ENCODE assay signal across 8 mouse cellular contexts in the genomic region with DNA sequence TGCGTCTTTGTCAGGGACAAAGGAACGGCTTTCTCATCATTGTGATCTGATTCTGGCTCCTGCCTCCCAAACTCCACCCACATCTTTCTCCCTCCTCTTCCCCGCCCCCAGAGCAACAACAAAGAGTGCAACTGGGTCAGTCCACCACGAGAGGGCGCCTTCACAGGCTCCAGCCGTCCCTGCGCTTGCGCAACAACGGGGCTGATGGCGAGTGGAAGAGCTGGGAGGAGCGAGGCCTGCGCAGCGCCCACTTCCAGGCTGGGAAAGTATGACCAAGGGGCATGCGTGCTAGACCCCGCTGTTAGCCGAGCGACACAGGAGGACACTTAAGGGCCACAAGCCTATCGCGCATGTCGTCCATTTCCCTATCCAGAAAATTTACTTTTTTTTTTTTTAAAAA. TPM values are rescaled to one million over a fixed set of nuclear protein-coding genes. Genes with fewer than 3 reads are reported as not detected.
DNase-seq lines count a peak whose midpoint lies in the region; ATAC-seq lines count a peak whose summit lies in the region.

No protein-coding gene starts in this region.

- peak; percentile 92 for ATAC-seq in hindbrain, embryonic 11.5 days (ENCODE audit: low FRiP score)
- ATAC-seq in lung, embryonic 16.5 days (ENCODE audit: low read depth), result peak; percentile 97

- no peaks in the 10 kb centered on the region for H3K27me3 ChIP-seq in hindbrain, embryonic 11.5 days (ENCODE audit: control insufficient read depth, insufficient read depth, low read length)
- H3K27me3 ChIP-seq in lung, embryonic 16.5 days (ENCODE audit: control insufficient read depth, insufficient read depth, low read depth, low read length), result no peaks in the 10 kb centered on the region

- DNase-seq in Muller cell, postnatal 12 days (ENCODE audit: inconsistent ontology term), result peak; percentile 95
- DNase-seq in cerebellum, adult 9-11 months, result peak; percentile 98
- peak; percentile 93 to 99 for DNase-seq in frontal cortex, adult 2 months (ENCODE audit: extremely low spot score in 1 of 2, low spot score in 1 of 2)
- DNase-seq in hindbrain, embryonic 11.5 days (ENCODE audit: low spot score), result peak; percentile 98
- peak; percentile 96 for DNase-seq in layer of hippocampus, adult 9-11 months
- DNase-seq in ovary, postnatal 10 days (ENCODE audit: low spot score), result peak; percentile 94
- DNase-seq in thymus, postnatal 0 days (ENCODE audit: low spot score), result peak; percentile 94

- H3K36me3 ChIP-seq in hindbrain, embryonic 11.5 days (ENCODE audit: control insufficient read depth, insufficient read depth, low read length), result no peaks in the 10 kb centered on the region
- no peaks in the 10 kb centered on the region for H3K36me3 ChIP-seq in lung, embryonic 16.5 days (ENCODE audit: control insufficient read depth, insufficient read depth, low read length)

- WGBS in hindbrain, embryonic 11.5 days, result 0% methylated on average over 20 of the region's 20 CpGs
- under 1% methylated on average over 20 of the region's 20 CpGs for WGBS in lung, embryonic 16.5 days

- H3K9ac ChIP-seq in hindbrain, embryonic 11.5 days (ENCODE audit: low read depth, low read length), result peak overlapping the region; percentile 54
- 0 out of 2 replicates have a peak overlapping the region, but pooled peaks have one; percentile 5 for H3K9ac ChIP-seq in lung, embryonic 16.5 days (ENCODE audit: low read length)

- peak overlapping the region; percentile 86 for H3K27ac ChIP-seq in hindbrain, embryonic 11.5 days (ENCODE audit: low read depth, low read length)
- no peak overlapping the region for H3K27ac ChIP-seq in lung, embryonic 16.5 days (ENCODE audit: low read length)

- no peaks in the 10 kb centered on the region; the same call in 1 of the 2 replicates for H3K4me1 ChIP-seq in hindbrain, embryonic 11.5 days (replicated peaks; ENCODE audit: control insufficient read depth, insufficient read depth, low read length)
- peaks cover 4% of the 10 kb centered on the region; the same call in 1 of the 2 replicates for H3K4me1 ChIP-seq in lung, embryonic 16.5 days (replicated peaks; ENCODE audit: control insufficient read depth, insufficient read depth, low read length)

- H3K4me2 ChIP-seq in hindbrain, embryonic 11.5 days (replicated peaks; ENCODE audit: low read depth, low read length), result peak overlapping the region; percentile 25
- H3K4me2 ChIP-seq in lung, embryonic 16.5 days (ENCODE audit: low read depth, low read length), result peak overlapping the region; percentile 37

- H3K9me3 ChIP-seq in hindbrain, embryonic 11.5 days (ENCODE audit: control insufficient read depth, low read length), result no peaks in the 10 kb centered on the region
- no peaks in the 10 kb centered on the region for H3K9me3 ChIP-seq in lung, embryonic 16.5 days (ENCODE audit: control insufficient read depth, low read length)

- peak overlapping the region; percentile 14; the same call in 1 of the 2 replicates for H3K4me3 ChIP-seq in hindbrain, embryonic 11.5 days (ENCODE audit: low read depth, low read length)
- H3K4me3 ChIP-seq in lung, embryonic 16.5 days (ENCODE audit: low read length), result peak overlapping the region; percentile 23

RNA-seq across cellular contexts. Expression of a gene that starts 2.8 kb away (rescaled TPM):
- polyA plus RNA-seq in frontal cortex, adult 2 months (2012; rRNA removed), result 1.1 and 1.4 TPM in 2 replicates
- 0.11 and 0.29 TPM in 2 replicates for polyA plus RNA-seq in hindbrain, embryonic 11.5 days (2014; fragmentation: Nextera tagmentation; extraction: Ambion mirVana)
- 1.3 and 1.4 TPM in 2 replicates for polyA plus RNA-seq in lung, embryonic 16.5 days (2015; fragmentation: Nextera tagmentation; extraction: Ambion mirVana)
- 0.22 and 0.30 TPM in 2 replicates for polyA plus RNA-seq in thymus, postnatal 0 days (2015; fragmentation: Nextera tagmentation; extraction: Ambion mirVana)

RNA-seq across cellular contexts. Expression of a gene that starts 11.6 kb away (rescaled TPM):
- polyA plus RNA-seq in frontal cortex, adult 2 months (2012; rRNA removed), result not detected in 2 replicates
- polyA plus RNA-seq in hindbrain, embryonic 11.5 days (2014; fragmentation: Nextera tagmentation; extraction: Ambion mirVana), result not detected in 2 replicates
- not detected in 2 replicates for polyA plus RNA-seq in lung, embryonic 16.5 days (2015; fragmentation: Nextera tagmentation; extraction: Ambion mirVana)
- polyA plus RNA-seq in thymus, postnatal 0 days (2015; fragmentation: Nextera tagmentation; extraction: Ambion mirVana), result not detected in 2 replicates

RNA-seq across cellular contexts. Expression of a gene that starts 11.9 kb away (rescaled TPM):
- 296 and 312 TPM in 2 replicates for polyA plus RNA-seq in frontal cortex, adult 2 months (2012; rRNA removed)
- 12.4 and 16.2 TPM in 2 replicates for polyA plus RNA-seq in hindbrain, embryonic 11.5 days (2014; fragmentation: Nextera tagmentation; extraction: Ambion mirVana)
- 8.2 and 8.3 TPM in 2 replicates for polyA plus RNA-seq in lung, embryonic 16.5 days (2015; fragmentation: Nextera tagmentation; extraction: Ambion mirVana)
- polyA plus RNA-seq in thymus, postnatal 0 days (2015; fragmentation: Nextera tagmentation; extraction: Ambion mirVana), result 21.5 and 27.9 TPM in 2 replicates

RNA-seq across cellular contexts. Expression of a gene that starts 30.7 kb away (rescaled TPM):
- polyA plus RNA-seq in frontal cortex, adult 2 months (2012; rRNA removed), result 27.5 and 28.1 TPM in 2 replicates
- 46.1 and 47.6 TPM in 2 replicates for polyA plus RNA-seq in hindbrain, embryonic 11.5 days (2014; fragmentation: Nextera tagmentation; extraction: Ambion mirVana)
- polyA plus RNA-seq in lung, embryonic 16.5 days (2015; fragmentation: Nextera tagmentation; extraction: Ambion mirVana), result 13.4 and 14.0 TPM in 2 replicates
- polyA plus RNA-seq in thymus, postnatal 0 days (2015; fragmentation: Nextera tagmentation; extraction: Ambion mirVana), result 6.7 and 7.0 TPM in 2 replicates

RNA-seq across cellular contexts. Expression of a gene that starts 42.9 kb away (rescaled TPM):
- 6.9 and 8.7 TPM in 2 replicates for polyA plus RNA-seq in frontal cortex, adult 2 months (2012; rRNA removed)
- polyA plus RNA-seq in hindbrain, embryonic 11.5 days (2014; fragmentation: Nextera tagmentation; extraction: Ambion mirVana), result 122 and 135 TPM in 2 replicates
- 1,180 and 1,421 TPM in 2 replicates for polyA plus RNA-seq in lung, embryonic 16.5 days (2015; fragmentation: Nextera tagmentation; extraction: Ambion mirVana)
- 64.3 and 68.9 TPM in 2 replicates for polyA plus RNA-seq in thymus, postnatal 0 days (2015; fragmentation: Nextera tagmentation; extraction: Ambion mirVana)

Comparison
In these comparisons a context has a peak if more than half of its experiments do, and no peak if none do; other contexts are left out.
1. RNA of a gene that starts 11.9 kb away (polyA plus RNA-seq): 296 to 312 TPM in frontal cortex, adult 2 months; 21.5 to 27.9 TPM in thymus, postnatal 0 days, 12.4 to 16.2 TPM in hindbrain, embryonic 11.5 days and 8.2 to 8.3 TPM in lung, embryonic 16.5 days; every median in the first group is over 10 times any median in the second.
2. Peak in every context shown above with its lines, with median percentiles within 50 percentile points of each other: DNase-seq.